Mouse (Mus musculus) myocyte (in vitro differentiated cells): ENCODE measurements around the gene Serpinb5. TPM values are rescaled to one million over a fixed set of nuclear protein-coding genes. Genes with fewer than 3 reads are reported as not detected.
"Not testable (repeated sequence)": the region's sequence is repeated elsewhere in the genome, so short reads cannot be mapped to it uniquely, and the experiment has no call there.

ENCODE experiments used
- H3K27me3 ChIP-seq: one replicate; pipeline ENCODE4 v1.6.1; 2011; ENCODE audit not compliant: control insufficient read depth, insufficient read depth, insufficient read length
- H3K36me3 ChIP-seq: one replicate; pipeline ENCODE4 v1.6.1; 2011; ENCODE audit not compliant: control insufficient read depth, insufficient read depth
- H3K4me2 ChIP-seq: one replicate; pipeline ENCODE4 v1.6.1; 2011; ENCODE audit warnings: low read depth, control low read depth
- H3K4me3 ChIP-seq: one replicate; pipeline ENCODE4 v1.5.1; 2011; ENCODE audit warnings: mild to moderate bottlenecking, control low read depth, moderate library complexity
- H3K79me2 ChIP-seq: one replicate; pipeline ENCODE4 v1.6.1; 2011; ENCODE audit not compliant: control insufficient read depth, insufficient read depth
- H3ac ChIP-seq: one replicate; pipeline ENCODE4 v1.6.1; 2011; ENCODE audit not compliant: control insufficient read depth, insufficient read length
- CEBPB ChIP-seq: IDR thresholded peaks from 2 replicates; pipeline ENCODE4 v1.6.1; 2011; ENCODE audit warnings: mild to moderate bottlenecking, moderate library complexity; ENCODE audit not compliant: poor library complexity, insufficient read depth, severe bottlenecking
- E2F4 ChIP-seq: IDR thresholded peaks from one replicate; pipeline ENCODE4 v1.6.1; 2011; ENCODE audit warnings: mild to moderate bottlenecking, control low read depth, moderate library complexity; ENCODE audit not compliant: insufficient read depth
- MAX ChIP-seq: IDR thresholded peaks from one replicate; pipeline ENCODE4 v1.6.1; 2011; ENCODE audit warnings: low read depth, mild to moderate bottlenecking, control low read depth
- MYOD1 ChIP-seq, 3 experiments: IDR thresholded peaks; one replicate each; pipeline ENCODE4 v1.6.1; 2011; ENCODE audit warnings: control low read depth in 2 of 3, low read depth in 2 of 3, mild to moderate bottlenecking in 2 of 3, moderate library complexity in 1 of 3; ENCODE audit not compliant: insufficient read length in 2 of 3, control insufficient read depth in 1 of 3
- MYOG ChIP-seq, 3 experiments: IDR thresholded peaks; one replicate each; pipeline ENCODE4 v1.6.1; 2011; ENCODE audit warnings: control low read depth in 2 of 3, low read depth in 2 of 3, mild to moderate bottlenecking in 2 of 3; ENCODE audit not compliant: insufficient read length in 2 of 3, control insufficient read depth in 1 of 3, insufficient read depth in 1 of 3
- POLR2A ChIP-seq: IDR thresholded peaks from one replicate; pipeline ENCODE4 v1.6.1; 2011; ENCODE audit warnings: low read depth, mild to moderate bottlenecking, control low read depth, moderate library complexity; ENCODE audit not compliant: insufficient read length
- POLR2AphosphoS2 ChIP-seq: IDR thresholded peaks from one replicate; pipeline ENCODE4 v1.6.1; 2011; ENCODE audit warnings: low read depth, control low read depth; ENCODE audit not compliant: insufficient read length
- REST ChIP-seq: IDR thresholded peaks from one replicate; pipeline ENCODE4 v1.6.1; 2011; ENCODE audit warnings: mild to moderate bottlenecking, control low read depth, moderate library complexity; ENCODE audit not compliant: insufficient read depth, insufficient read length
- SRF ChIP-seq: IDR thresholded peaks from one replicate; pipeline ENCODE4 v1.6.1; 2011; ENCODE audit warnings: low read depth; ENCODE audit not compliant: control insufficient read depth, insufficient read length
- TCF12 ChIP-seq: IDR thresholded peaks from one replicate; pipeline ENCODE4 v1.6.1; 2011; ENCODE audit warnings: mild to moderate bottlenecking, control low read depth; ENCODE audit not compliant: poor library complexity, insufficient read depth, severe bottlenecking
- TCF3 ChIP-seq: IDR thresholded peaks from one replicate; pipeline ENCODE4 v1.6.1; 2011; ENCODE audit warnings: low read depth, control low read depth; ENCODE audit not compliant: insufficient read length
- USF1 ChIP-seq: IDR thresholded peaks from one replicate; pipeline ENCODE4 v1.6.1; 2011; ENCODE audit warnings: low read depth, mild to moderate bottlenecking, control low read depth, moderate library complexity
- polyA plus RNA-seq: library from polyadenylated mRNA; unstranded; fragments of >200 nt; fragmentation: generic; extraction: Trizol; gene quantifications from one replicate; pipeline ENCODE4 v1.2.1, GENCODE M21; 2012; ENCODE audit warnings: missing spikeins

Serpinb5 gene
- polyA plus RNA-seq, 1 experiment, result not detected

DNA sequence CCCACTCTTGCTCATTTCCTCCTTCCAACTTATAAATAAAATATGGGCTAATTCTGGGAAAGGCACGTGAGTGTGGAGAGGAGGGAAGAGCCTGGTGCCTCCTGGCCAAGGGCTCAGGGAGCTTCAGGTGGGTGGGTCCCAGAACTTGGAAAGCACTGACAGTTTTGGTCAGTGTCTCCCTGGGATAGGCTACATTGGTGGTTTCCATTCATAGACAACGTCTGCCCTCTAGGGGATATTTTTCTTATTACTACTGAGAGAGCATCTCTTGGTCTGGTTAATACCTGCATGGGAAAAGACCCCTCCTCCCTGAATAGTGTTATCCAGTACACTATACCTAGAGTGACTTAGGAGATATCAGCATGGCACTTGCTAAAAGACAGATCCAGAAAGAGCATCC lies 22.8 kb downstream of the Serpinb5 start:
- Histone ChIP-seq H3K4me2 (peak overlapping the region; percentile 27), H3K36me3 (no peaks in the 10 kb centered on the region), H3K4me3 (no peak overlapping the region), H3K79me2 (no peaks in the 10 kb centered on the region), H3K27me3 (no peaks in the 10 kb centered on the region), H3ac (no peak overlapping the region)
- no peak for TF ChIP-seq POLR2AphosphoS2
- TF ChIP-seq E2F4, result no peak
- TF ChIP-seq CEBPB, result no peak
- no peak for TF ChIP-seq SRF
- TF ChIP-seq USF1, result no peak
- no peak for TF ChIP-seq MAX
- TF ChIP-seq TCF12, result no peak
- no peak for TF ChIP-seq MYOG (IDR thresholded peaks at IDR 0.05; ENCODE audit: control insufficient read depth in 1 of 3, insufficient read depth in 1 of 3, insufficient read length in 2 of 3, low read depth in 2 of 3)
- no peak for TF ChIP-seq POLR2A
- no peak for TF ChIP-seq REST
- TF ChIP-seq MYOD1 (IDR thresholded peaks at IDR 0.05; ENCODE audit: control insufficient read depth in 1 of 3, insufficient read length in 2 of 3, low read depth in 2 of 3), result no peak
- no peak for TF ChIP-seq TCF3

DNA sequence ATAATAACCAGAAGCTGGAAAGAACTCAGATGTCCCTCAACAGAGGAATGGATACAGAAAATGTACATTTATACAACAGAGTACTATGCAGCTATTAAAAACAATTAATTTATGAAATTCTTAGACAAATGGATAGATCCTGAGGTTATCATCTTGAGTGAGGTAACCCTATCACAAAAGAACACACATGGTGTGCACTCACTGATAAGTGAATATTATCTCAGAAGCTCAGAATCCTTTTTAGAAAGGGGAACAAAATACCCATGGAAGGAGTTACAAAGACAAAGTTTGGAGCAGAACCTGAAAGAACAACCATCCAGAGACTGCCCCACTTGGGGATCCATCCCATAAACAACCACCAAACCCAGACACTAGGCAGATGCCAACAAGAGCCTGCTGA lies 34.2 kb downstream of the Serpinb5 start:
- not testable (repeated sequence) for H3K4me3 ChIP-seq, H3K36me3 ChIP-seq, H3K4me2 ChIP-seq, H3ac ChIP-seq, H3K79me2 ChIP-seq, H3K27me3 ChIP-seq

DNA sequence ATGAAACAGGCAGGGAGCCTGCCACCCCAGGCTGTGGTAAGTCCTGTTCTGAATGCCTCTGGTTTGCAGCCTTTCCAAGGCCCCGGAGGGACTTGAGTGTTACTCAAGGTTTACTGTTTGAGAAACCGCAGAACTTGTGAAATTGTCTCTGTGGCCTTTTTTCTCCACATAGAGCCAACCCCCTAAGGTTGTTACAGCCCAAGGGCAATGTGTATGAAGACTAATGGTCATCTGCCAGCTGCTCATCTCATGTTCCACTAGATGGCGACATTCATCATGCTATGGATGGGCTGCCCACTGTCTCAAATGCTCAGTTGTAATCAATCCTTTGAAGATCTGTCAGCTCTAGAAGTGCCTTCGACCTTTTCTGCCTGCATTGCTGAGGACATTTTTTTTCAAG lies 40.4 kb downstream of the Serpinb5 start:
- Histone ChIP-seq H3K36me3 (no peaks in the 10 kb centered on the region), H3K27me3 (no peaks in the 10 kb centered on the region), H3K79me2 (no peaks in the 10 kb centered on the region), H3K4me3 (no peak overlapping the region), H3ac (no peak overlapping the region), H3K4me2 (no peak overlapping the region)
- no peak for TF ChIP-seq REST
- no peak for TF ChIP-seq USF1
- TF ChIP-seq CEBPB, result no peak
- TF ChIP-seq MAX, result no peak
- no peak for TF ChIP-seq TCF12
- no peak for TF ChIP-seq MYOG (IDR thresholded peaks at IDR 0.05; ENCODE audit: control insufficient read depth in 1 of 3, insufficient read depth in 1 of 3, insufficient read length in 2 of 3, low read depth in 2 of 3)
- TF ChIP-seq E2F4, result no peak
- TF ChIP-seq POLR2A, result no peak
- no peak for TF ChIP-seq TCF3
- no peak for TF ChIP-seq SRF
- no peak for TF ChIP-seq POLR2AphosphoS2

DNA sequence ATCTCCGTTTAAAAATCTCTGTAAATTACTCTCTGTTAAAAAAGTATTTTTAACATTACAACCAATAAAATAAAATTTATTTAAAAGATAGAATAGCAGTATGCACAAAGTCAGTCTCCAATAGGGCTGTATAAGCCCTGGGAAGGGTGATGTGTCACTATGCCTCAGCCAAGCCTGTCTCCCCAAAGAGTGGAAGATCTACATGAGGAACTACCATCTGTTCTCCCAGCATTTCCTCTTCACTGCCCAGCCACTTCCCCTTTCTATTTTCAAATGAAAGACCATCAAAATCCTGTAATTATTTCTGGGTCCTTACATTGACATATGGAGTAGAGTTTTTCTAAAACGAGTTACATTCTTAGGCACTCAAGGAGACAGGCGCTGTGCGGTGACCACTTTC lies 71.0 kb downstream of the Serpinb5 start:
- TF ChIP-seq REST (no peak), MYOG (IDR thresholded peaks at IDR 0.05; ENCODE audit: control insufficient read depth in 1 of 3, insufficient read depth in 1 of 3, insufficient read length in 2 of 3, low read depth in 2 of 3) (no peak), SRF (no peak), POLR2AphosphoS2 (no peak), MYOD1 (IDR thresholded peaks at IDR 0.05; ENCODE audit: control insufficient read depth in 1 of 3, insufficient read length in 2 of 3, low read depth in 2 of 3) (no peak), TCF3 (no peak), TCF12 (no peak), MAX (no peak), USF1 (no peak), CEBPB (no peak), E2F4 (no peak), POLR2A (no peak)
- H3K79me2 ChIP-seq, result no peaks in the 10 kb centered on the region
- H3K4me3 ChIP-seq, result no peak overlapping the region
- H3K27me3 ChIP-seq, result no peaks in the 10 kb centered on the region
- no peaks in the 10 kb centered on the region for H3K36me3 ChIP-seq
- no peak overlapping the region for H3ac ChIP-seq
- no peak overlapping the region for H3K4me2 ChIP-seq

Other genes with a start within 250 kb of the Serpinb5 start
- gene Bcl2, start 146.9 kb upstream of the Serpinb5 start, polyA plus RNA-seq, result 1.9 TPM
- 9.9 TPM for gene Kdsr, start 101.4 kb upstream of the Serpinb5 start, polyA plus RNA-seq
- gene Vps4b, start 64.4 kb upstream of the Serpinb5 start, polyA plus RNA-seq, result 17.7 TPM
- gene Serpinb12, start 73.3 kb downstream of the Serpinb5 start, polyA plus RNA-seq, result not detected
- not detected for gene Serpinb13, start 119.8 kb downstream of the Serpinb5 start, polyA plus RNA-seq
- not detected for gene Serpinb3a, start 191.1 kb downstream of the Serpinb5 start, polyA plus RNA-seq
- not detected for gene Serpinb3d, start 222.3 kb downstream of the Serpinb5 start, polyA plus RNA-seq